Mouse (Mus musculus) ES-Bruce4 (cell line): ENCODE measurements around the gene Olfr971.

Source experiments
- CTCF ChIP-seq: IDR thresholded peaks from one replicate; pipeline ENCODE4 v1.8.1; 2011; ENCODE audit warnings: low read depth, low read length
- EP300 ChIP-seq: IDR thresholded peaks from 2 replicates; pipeline ENCODE4 v1.6.1; 2011; ENCODE audit warnings: low read depth, low read length; ENCODE audit not compliant: insufficient read depth
- POLR2A ChIP-seq: IDR thresholded peaks from one replicate; pipeline ENCODE4 v1.8.1; 2011; ENCODE audit warnings: low read length; ENCODE audit not compliant: insufficient read depth

DNA sequence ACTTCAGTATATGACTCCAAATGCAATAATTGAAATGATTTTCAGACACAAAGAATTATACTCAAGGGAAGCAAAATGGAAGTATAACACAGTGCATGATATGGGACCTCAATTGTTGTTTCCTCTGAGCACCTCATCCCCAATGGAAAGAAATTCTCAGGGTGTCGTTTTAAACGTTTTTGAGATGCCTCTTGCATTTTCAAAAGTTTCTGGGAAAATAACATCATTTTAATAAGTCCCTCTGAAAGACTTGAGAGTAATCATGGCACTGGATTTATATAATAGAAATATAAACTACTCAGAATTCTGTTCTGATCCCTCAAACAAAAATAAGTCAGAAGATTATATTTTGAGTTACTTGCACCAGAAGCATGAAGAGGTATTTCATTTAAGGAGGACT lies 29.4 kb downstream of the Olfr971 start, which contains the start of gene Olfr972:
- TF ChIP-seq CTCF = no peak
- TF ChIP-seq EP300 = no peak
- no peak for TF ChIP-seq POLR2A
